Mouse (Mus musculus): Measurements from ENCODE around the gene Ube2e2. TPM values are rescaled to one million over a fixed set of nuclear protein-coding genes. Genes with fewer than 3 reads are reported as not detected.

Gene Ube2e2
- polyA plus RNA-seq, 1 experiment from 2014 or later, result 50.2 TPM

DNA sequence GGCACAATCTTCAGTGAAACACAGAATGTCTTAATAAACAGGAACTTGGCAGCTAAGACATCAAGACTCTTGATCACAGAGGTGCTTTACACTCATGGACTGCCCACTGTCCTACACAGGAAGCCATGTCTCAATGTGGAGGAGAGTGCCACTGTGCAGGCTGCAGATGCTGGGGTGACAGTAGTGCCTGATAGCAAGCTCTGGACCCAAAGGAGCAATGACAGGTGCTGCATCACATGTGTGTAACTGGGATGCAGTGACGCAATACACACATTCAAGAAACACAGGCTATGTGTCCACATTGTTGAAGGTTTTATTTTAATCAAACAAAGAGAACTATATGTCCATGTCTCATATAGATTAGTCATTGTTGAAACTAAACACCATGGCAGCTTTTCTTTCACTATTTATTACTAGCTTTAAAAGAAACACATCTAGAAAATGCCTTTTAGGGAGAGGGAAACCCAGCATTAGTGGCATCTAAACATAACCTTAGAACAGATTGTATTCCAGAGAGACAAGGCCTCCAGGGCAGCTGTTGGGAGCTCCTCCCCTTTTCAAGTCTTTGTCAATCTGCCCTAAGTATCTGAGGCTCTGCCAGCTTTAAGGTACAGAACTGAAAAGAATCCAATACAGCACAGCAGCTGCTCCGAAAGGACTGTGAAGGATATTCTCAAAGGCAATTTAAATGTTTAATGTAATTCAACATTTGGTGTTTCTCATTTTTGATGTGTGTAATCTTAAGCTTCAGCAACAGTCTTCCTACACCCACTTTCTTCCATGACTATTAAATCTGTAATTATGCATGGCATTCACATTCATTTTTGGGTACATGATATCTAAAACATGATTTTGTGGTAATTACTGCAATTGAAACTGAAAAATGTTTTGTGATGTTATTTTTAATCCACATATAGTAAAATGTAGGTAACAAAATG is 135.2 kb downstream of the Ube2e2 start:
- DNase-seq (ENCODE audit: low spot score), result no peak
- Histone ChIP-seq H3K4me3 (ENCODE audit: low read depth, low read length) (no peak overlapping the region), H3K4me1 (replicated peaks; ENCODE audit: control insufficient read depth, insufficient read depth, low read length) (no peaks in the 10 kb centered on the region), H3K27ac (ENCODE audit: low read depth) (no peak overlapping the region), H3K27me3 (replicated peaks; ENCODE audit: control insufficient read depth, insufficient read depth, low read length) (no peaks in the 10 kb centered on the region), H3K9ac (ENCODE audit: low read length) (no peak overlapping the region), H3K4me2 (ENCODE audit: low read length) (no peak overlapping the region), H3K9me3 (ENCODE audit: control insufficient read depth, low read length) (no peaks in the 10 kb centered on the region), H3K36me3 (ENCODE audit: control insufficient read depth, insufficient read depth, low read length) (no peaks in the 10 kb centered on the region)
- ATAC-seq (replicated peaks; ENCODE audit: low FRiP score, low TSS enrichment, low read depth), result no peak
- WGBS, result 74% methylated on average over 2 of the region's 2 CpGs

DNA sequence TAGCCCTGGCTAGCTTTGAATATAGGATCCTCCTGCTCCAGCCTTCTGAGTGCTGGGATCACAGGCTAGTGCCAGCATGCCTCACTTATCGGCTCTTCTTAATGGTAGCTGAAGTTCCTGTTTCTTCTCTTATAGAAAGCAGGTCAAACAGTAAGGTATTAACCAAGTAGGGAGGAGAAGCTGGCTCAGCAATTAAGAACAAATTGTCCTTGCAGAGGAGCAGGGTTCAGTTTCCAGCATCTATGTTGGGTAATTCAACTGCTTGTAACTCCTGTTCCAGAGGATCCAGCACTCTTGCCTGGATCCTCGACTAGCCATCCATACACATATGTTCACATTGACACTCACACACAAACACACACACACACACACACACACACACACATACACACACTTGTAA is 136.1 kb downstream of the Ube2e2 start:
- H3K9me3 ChIP-seq (ENCODE audit: control insufficient read depth, low read length), result no peaks in the 10 kb centered on the region
- ATAC-seq (replicated peaks; ENCODE audit: low FRiP score, low TSS enrichment, low read depth) (no peak), DNase-seq (ENCODE audit: low spot score) (no peak)
- no peaks in the 10 kb centered on the region for H3K4me1 ChIP-seq (replicated peaks; ENCODE audit: control insufficient read depth, insufficient read depth, low read length)
- no peak overlapping the region for H3K4me3 ChIP-seq (ENCODE audit: low read depth, low read length)
- H3K9ac ChIP-seq (ENCODE audit: low read length), result no peak overlapping the region
- H3K4me2 ChIP-seq (ENCODE audit: low read length), result no peak overlapping the region
- WGBS, result 75% methylated on average over 2 of the region's 2 CpGs
- no peaks in the 10 kb centered on the region for H3K27me3 ChIP-seq (replicated peaks; ENCODE audit: control insufficient read depth, insufficient read depth, low read length)
- no peak overlapping the region for H3K27ac ChIP-seq (ENCODE audit: low read depth)
- no peaks in the 10 kb centered on the region for H3K36me3 ChIP-seq (ENCODE audit: control insufficient read depth, insufficient read depth, low read length)

DNA sequence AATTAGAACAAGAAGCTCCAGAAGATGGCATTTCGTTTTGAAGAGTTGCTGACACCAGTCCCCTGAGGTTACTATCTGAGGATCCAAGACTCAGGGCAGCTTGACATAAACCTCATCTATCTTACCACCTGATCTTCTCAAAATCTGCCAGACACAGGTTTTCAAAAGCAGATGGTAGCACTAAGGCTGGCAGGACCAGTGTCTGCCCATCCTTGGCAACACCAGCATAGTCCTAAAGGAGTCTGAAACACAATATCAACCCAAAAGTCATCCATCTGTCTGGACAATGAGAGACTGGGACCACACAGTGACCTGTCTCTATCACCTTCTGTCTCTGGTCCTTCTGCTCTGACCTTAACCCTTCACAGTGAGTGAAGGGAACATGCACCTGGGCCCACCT is 138.7 kb downstream of the Ube2e2 start:
- WGBS, result 67% methylated on average over 1 of the region's 1 CpGs
- H3K27ac ChIP-seq (ENCODE audit: low read depth), result no peak overlapping the region
- no peaks in the 10 kb centered on the region for H3K9me3 ChIP-seq (ENCODE audit: control insufficient read depth, low read length)
- H3K27me3 ChIP-seq (replicated peaks; ENCODE audit: control insufficient read depth, insufficient read depth, low read length), result no peaks in the 10 kb centered on the region
- H3K4me2 ChIP-seq (ENCODE audit: low read length), result no peak overlapping the region
- H3K36me3 ChIP-seq (ENCODE audit: control insufficient read depth, insufficient read depth, low read length), result no peaks in the 10 kb centered on the region
- H3K9ac ChIP-seq (ENCODE audit: low read length), result no peak overlapping the region
- no peak for ATAC-seq (replicated peaks; ENCODE audit: low FRiP score, low TSS enrichment, low read depth)
- H3K4me1 ChIP-seq (replicated peaks; ENCODE audit: control insufficient read depth, insufficient read depth, low read length), result no peaks in the 10 kb centered on the region
- no peak overlapping the region for H3K4me3 ChIP-seq (ENCODE audit: low read depth, low read length)
- DNase-seq (ENCODE audit: low spot score), result no peak

DNA sequence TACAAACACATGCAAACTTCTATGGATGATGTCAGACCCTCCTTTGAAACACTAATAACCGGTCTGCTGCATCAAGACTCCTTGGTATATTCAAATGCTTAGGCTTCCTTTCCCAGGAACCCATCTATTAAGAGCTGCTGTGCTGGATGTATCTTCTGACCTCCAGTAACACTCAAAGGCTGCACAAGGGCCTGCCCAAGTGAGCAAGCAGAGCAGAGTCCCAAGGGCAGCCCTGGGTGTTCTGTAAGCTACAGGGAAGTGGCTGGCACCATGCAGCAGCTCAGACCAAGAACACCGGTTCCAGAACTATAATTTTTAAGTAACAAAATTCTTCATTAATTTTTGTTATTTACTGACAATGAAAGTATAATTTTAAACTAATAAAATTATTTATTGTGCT is 139.5 kb downstream of the Ube2e2 start:
- Histone ChIP-seq H3K27ac (ENCODE audit: low read depth) (no peak overlapping the region), H3K4me1 (replicated peaks; ENCODE audit: control insufficient read depth, insufficient read depth, low read length) (no peaks in the 10 kb centered on the region), H3K9me3 (ENCODE audit: control insufficient read depth, low read length) (no peaks in the 10 kb centered on the region), H3K36me3 (ENCODE audit: control insufficient read depth, insufficient read depth, low read length) (no peaks in the 10 kb centered on the region), H3K4me2 (ENCODE audit: low read length) (no peak overlapping the region), H3K4me3 (ENCODE audit: low read depth, low read length) (no peak overlapping the region), H3K27me3 (replicated peaks; ENCODE audit: control insufficient read depth, insufficient read depth, low read length) (no peaks in the 10 kb centered on the region), H3K9ac (ENCODE audit: low read length) (no peak overlapping the region)
- WGBS, result 93% methylated on average over 2 of the region's 2 CpGs
- ATAC-seq (replicated peaks; ENCODE audit: low FRiP score, low TSS enrichment, low read depth) (no peak), DNase-seq (ENCODE audit: low spot score) (no peak)

DNA sequence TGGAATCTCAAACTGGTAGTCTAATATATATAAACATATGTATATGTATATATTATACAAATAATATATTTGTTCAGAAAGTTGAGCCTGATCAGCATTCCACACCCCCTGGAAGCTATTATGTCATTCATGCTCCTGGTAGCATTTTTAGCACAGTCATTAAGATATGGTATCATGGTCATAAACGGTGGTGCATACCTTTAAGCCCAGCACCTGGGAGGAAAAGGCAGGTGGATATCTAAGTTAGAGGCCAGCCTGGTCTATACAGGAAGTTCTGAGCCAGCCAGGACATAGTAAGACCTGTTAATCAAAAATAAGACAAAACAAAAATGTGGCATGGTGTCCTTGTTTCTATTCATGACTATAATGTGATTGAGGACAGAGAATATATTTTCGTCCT is 140.1 kb downstream of the Ube2e2 start:
- 75% methylated on average over 2 of the region's 2 CpGs for WGBS
- Histone ChIP-seq H3K4me3 (ENCODE audit: low read depth, low read length) (no peak overlapping the region), H3K4me2 (ENCODE audit: low read length) (no peak overlapping the region), H3K9me3 (ENCODE audit: control insufficient read depth, low read length) (no peaks in the 10 kb centered on the region), H3K4me1 (replicated peaks; ENCODE audit: control insufficient read depth, insufficient read depth, low read length) (no peaks in the 10 kb centered on the region), H3K36me3 (ENCODE audit: control insufficient read depth, insufficient read depth, low read length) (no peaks in the 10 kb centered on the region), H3K27ac (ENCODE audit: low read depth) (no peak overlapping the region), H3K9ac (ENCODE audit: low read length) (no peak overlapping the region), H3K27me3 (replicated peaks; ENCODE audit: control insufficient read depth, insufficient read depth, low read length) (no peaks in the 10 kb centered on the region)
- DNase-seq (ENCODE audit: low spot score), result no peak
- ATAC-seq (replicated peaks; ENCODE audit: low FRiP score, low TSS enrichment, low read depth), result no peak

DNA sequence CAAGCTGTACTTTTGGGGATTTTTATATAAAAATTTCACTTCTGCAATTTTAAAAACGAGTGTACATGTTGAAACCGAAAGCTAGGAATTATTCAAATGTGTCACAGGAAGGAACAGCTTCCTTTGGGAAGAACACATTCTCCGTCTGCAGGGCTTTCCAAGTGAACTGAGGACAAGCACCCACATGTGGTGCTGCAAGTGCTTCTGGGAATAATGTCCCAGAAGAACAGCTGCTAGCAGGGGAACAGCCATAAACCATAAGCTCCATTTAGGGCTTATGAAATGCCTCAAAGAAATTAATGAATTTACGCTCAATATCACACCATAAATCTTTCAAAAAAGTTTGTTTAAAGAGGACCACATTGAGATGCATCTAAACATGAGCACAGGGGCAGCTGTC is 162.9 kb downstream of the Ube2e2 start:
- Histone ChIP-seq H3K4me1 (replicated peaks; ENCODE audit: control insufficient read depth, insufficient read depth, low read length) (no peaks in the 10 kb centered on the region; the same call in 1 of the 2 replicates), H3K36me3 (ENCODE audit: control insufficient read depth, insufficient read depth, low read length) (no peaks in the 10 kb centered on the region), H3K27me3 (replicated peaks; ENCODE audit: control insufficient read depth, insufficient read depth, low read length) (no peaks in the 10 kb centered on the region), H3K9me3 (ENCODE audit: control insufficient read depth, low read length) (no peaks in the 10 kb centered on the region), H3K4me2 (ENCODE audit: low read length) (no peak overlapping the region), H3K9ac (ENCODE audit: low read length) (no peak overlapping the region), H3K27ac (ENCODE audit: low read depth) (no peak overlapping the region), H3K4me3 (ENCODE audit: low read depth, low read length) (no peak overlapping the region)
- DNase-seq (ENCODE audit: low spot score) (no peak), ATAC-seq (replicated peaks; ENCODE audit: low FRiP score, low TSS enrichment, low read depth) (no peak)
- 66% methylated on average over 4 of the region's 4 CpGs for WGBS

DNA sequence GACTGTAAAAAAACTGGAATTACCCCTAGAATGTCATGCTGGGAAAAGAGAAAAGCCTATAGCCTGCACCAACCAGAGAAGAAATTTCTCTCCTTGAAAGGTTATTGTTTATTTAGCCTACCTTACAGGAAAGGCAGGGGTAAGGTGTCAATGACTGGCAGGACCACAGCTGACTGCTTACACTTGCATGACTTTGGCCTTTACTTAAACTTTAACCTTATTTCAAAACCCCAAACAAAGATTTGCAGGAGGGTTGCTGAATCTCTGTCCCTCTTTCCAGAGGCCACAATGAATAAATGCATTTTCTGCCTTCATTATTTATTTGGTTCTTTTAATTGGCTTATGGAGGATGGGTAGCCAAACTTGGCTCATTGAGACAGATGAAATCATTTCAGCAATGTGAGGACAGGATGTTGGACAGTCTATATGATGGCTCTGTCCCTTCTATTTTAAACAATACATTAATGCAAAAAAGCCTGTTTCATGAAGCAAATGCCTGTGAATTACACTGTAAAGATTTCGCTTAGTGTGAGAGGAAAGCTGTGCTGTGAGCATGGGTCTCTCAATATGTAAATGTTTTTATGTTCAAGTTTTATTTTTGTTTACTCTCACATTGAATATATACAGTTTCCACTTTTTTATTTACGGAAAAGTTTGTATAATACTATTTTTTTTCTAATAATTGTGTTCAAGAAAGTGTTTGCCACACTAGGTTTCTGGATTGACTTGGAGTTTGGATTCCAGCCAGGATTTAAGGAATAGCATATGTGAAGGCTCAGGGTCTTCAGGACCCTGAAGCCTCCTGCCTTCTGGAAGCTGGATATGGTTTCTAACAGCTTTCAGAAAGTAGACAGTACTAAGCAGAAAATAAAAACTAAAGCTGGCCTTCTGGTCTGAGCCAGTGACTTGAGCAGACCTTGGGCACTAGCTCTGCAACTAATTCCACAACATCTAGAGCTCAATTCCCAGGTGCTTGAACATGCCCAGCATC is 173.2 kb downstream of the Ube2e2 start:
- H3K4me2 ChIP-seq (ENCODE audit: low read length), result no peak overlapping the region
- peak overlapping the region; percentile 14; the same call in 1 of the 2 replicates for H3K27ac ChIP-seq (ENCODE audit: low read depth)
- ATAC-seq (replicated peaks; ENCODE audit: low FRiP score, low TSS enrichment, low read depth) (no peak), DNase-seq (ENCODE audit: low spot score) (no peak)
- H3K9me3 ChIP-seq (ENCODE audit: control insufficient read depth, low read length), result no peaks in the 10 kb centered on the region
- no peaks in the 10 kb centered on the region for H3K36me3 ChIP-seq (ENCODE audit: control insufficient read depth, insufficient read depth, low read length)
- no peak overlapping the region for H3K9ac ChIP-seq (ENCODE audit: low read length)
- H3K27me3 ChIP-seq (replicated peaks; ENCODE audit: control insufficient read depth, insufficient read depth, low read length), result no peaks in the 10 kb centered on the region
- 81% methylated on average over 2 of the region's 2 CpGs for WGBS
- peaks cover 2% of the 10 kb centered on the region; the same call in 1 of the 2 replicates for H3K4me1 ChIP-seq (replicated peaks; ENCODE audit: control insufficient read depth, insufficient read depth, low read length)
- no peak overlapping the region for H3K4me3 ChIP-seq (ENCODE audit: low read depth, low read length)

DNA sequence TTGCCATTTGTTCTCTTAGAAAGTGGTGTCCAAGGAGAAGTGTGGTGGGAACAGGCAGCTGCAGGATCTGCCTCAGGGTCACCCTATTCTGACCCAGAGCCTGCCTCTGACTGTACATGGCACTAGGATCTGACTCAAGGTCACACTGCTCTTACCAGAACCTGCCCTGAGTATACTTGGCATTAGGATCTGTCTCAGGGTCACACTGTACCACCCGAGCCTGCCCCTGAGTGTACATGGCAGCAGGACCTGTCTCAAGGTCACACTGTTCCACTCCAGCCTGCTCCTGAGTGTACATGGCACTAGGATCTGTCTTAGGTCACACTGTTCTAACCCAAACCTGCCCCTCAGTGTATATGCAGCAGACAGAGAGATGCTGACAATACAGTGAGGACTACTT is 177.1 kb downstream of the Ube2e2 start:
- Histone ChIP-seq H3K9me3 (ENCODE audit: control insufficient read depth, low read length) (no peaks in the 10 kb centered on the region), H3K4me1 (replicated peaks; ENCODE audit: control insufficient read depth, insufficient read depth, low read length) (peaks cover 2% of the 10 kb centered on the region; the same call in 1 of the 2 replicates), H3K27me3 (replicated peaks; ENCODE audit: control insufficient read depth, insufficient read depth, low read length) (no peaks in the 10 kb centered on the region), H3K9ac (ENCODE audit: low read length) (no peak overlapping the region), H3K27ac (ENCODE audit: low read depth) (no peak overlapping the region), H3K36me3 (ENCODE audit: control insufficient read depth, insufficient read depth, low read length) (no peaks in the 10 kb centered on the region), H3K4me2 (ENCODE audit: low read length) (no peak overlapping the region), H3K4me3 (ENCODE audit: low read depth, low read length) (no peak overlapping the region)
- ATAC-seq (replicated peaks; ENCODE audit: low FRiP score, low TSS enrichment, low read depth) (no peak), DNase-seq (ENCODE audit: low spot score) (no peak)
- 92% methylated on average over 1 of the region's 1 CpGs for WGBS

Data from intestine, embryonic 14.5 days (tissue).